Mouse (Mus musculus): Measurements from ENCODE around the gene Tmem243. TPM values are rescaled to one million over a fixed set of nuclear protein-coding genes. Genes with fewer than 3 reads are reported as not detected.
"Not testable (repeated sequence)": the region's sequence is repeated elsewhere in the genome, so short reads cannot be mapped to it uniquely, and the experiment has no call there.

The Tmem243 gene
- polyA plus RNA-seq, 1 experiment from 2014 or later, result 14.2 TPM

DNA sequence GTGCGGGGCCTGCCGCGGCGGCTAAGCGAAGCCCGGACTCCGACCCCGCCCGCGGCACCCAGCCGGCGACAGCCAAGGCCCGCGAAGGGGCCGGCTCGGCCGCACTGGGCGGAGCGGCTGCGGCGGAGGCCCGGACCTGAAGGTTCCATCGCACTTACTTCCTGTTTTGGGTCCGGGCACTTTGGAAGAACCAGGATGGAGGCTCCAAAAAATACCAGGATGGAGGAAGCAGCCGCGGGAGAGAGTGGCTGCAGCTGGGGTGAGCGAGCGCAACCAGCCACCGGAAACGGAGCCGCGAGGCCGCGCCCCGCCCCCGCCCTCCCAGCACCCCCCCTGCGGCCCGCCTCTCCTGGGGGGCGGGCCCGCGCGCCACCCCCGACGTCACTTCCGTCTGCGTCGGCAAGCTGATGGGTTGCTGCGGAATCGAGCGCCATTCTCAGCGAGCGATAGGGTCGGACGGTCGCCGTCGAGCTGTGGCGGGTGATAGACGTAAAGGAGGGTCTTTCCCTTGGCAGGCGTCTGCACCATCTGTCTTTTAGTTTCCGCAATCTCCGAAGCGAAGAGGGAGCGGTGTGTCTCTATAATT, 61.1 kb downstream of the Tmem243 start, which contains the start of gene Dmtf1:
Dmtf1 (minus strand) TSS at position 321 of the 586 bp plus-strand sequence.
- peak within 1 kb of the TSS; percentile 95 for H3K9ac ChIP-seq
- peaks cover 25% of the 10 kb centered on the region for H3K4me1 ChIP-seq (replicated peaks)
- H3K4me3 ChIP-seq, result peak within 1 kb of the TSS; percentile 94
- peak; percentile 96 for ATAC-seq (ENCODE audit: low FRiP score)
- peak within 1 kb of the TSS; percentile 100 for H3K27ac ChIP-seq
- H3K9me3 ChIP-seq, result no peaks in the 10 kb centered on the region
- H3K36me3 ChIP-seq, result no peaks in the 10 kb centered on the region
- under 1% methylated on average over 55 of the region's 64 CpGs for WGBS
- H3K27me3 ChIP-seq, result no peaks in the 10 kb centered on the region
- H3K4me2 ChIP-seq, result peak within 1 kb of the TSS; percentile 72

DNA sequence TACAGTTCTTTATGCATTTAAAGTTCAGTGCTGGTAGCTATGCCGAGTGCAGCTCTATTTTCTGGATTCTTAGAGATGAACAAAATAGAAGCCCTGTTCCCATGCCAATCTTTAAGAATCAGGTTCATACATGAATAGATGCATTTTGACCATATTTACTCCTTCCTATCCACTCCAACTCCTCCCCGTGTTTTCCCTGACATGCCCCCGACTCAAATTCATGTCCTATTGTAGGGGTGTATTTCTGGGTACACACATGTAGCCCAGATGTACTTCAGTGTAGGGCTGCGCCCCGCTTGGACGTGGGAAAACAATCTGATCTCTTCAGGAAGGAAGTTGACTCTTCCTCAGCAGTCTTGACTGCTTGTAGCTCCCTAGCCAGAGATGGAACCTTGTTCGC, 61.6 kb downstream of the Tmem243 start:
- Histone ChIP-seq H3K4me1 (replicated peaks) (peaks cover 23% of the 10 kb centered on the region), H3K27me3 (no peaks in the 10 kb centered on the region), H3K9me3 (no peaks in the 10 kb centered on the region), H3K9ac (peak overlapping the region; percentile 81), H3K4me2 (peak overlapping the region; percentile 72), H3K36me3 (no peaks in the 10 kb centered on the region), H3K27ac (peak overlapping the region; percentile 100), H3K4me3 (peak overlapping the region; percentile 94)
- peak; percentile 26 for ATAC-seq (ENCODE audit: low FRiP score)
- 20% methylated on average over 7 of the region's 7 CpGs for WGBS

DNA sequence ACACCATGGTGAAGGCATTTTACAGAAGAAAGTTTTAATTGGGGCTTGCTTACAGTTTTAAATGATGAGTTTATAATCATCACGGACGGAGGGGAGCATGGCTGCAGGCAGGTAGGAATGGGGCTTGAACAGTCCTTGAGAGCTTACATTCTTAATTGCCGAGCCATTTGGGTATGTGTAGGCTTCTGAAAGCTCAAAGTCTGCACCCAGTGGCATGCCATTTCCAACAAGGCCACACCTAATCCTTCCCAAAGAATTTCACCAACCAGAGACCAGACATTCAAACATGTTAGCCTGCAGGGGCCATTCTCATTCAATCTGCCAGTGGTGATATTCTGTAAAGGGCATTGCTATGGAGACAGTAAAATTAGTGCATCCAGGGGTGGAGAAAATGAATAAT, 62.9 kb downstream of the Tmem243 start:
- ATAC-seq (ENCODE audit: low FRiP score), result no peak
- peaks cover 18% of the 10 kb centered on the region for H3K4me1 ChIP-seq (replicated peaks)
- 93% methylated on average over 3 of the region's 3 CpGs for WGBS
- H3K4me3 ChIP-seq, result no peak overlapping the region
- no peaks in the 10 kb centered on the region for H3K27me3 ChIP-seq
- no peak overlapping the region for H3K27ac ChIP-seq
- no peak overlapping the region for H3K4me2 ChIP-seq
- no peaks in the 10 kb centered on the region for H3K9me3 ChIP-seq
- H3K9ac ChIP-seq, result no peak overlapping the region
- H3K36me3 ChIP-seq, result no peaks in the 10 kb centered on the region

DNA sequence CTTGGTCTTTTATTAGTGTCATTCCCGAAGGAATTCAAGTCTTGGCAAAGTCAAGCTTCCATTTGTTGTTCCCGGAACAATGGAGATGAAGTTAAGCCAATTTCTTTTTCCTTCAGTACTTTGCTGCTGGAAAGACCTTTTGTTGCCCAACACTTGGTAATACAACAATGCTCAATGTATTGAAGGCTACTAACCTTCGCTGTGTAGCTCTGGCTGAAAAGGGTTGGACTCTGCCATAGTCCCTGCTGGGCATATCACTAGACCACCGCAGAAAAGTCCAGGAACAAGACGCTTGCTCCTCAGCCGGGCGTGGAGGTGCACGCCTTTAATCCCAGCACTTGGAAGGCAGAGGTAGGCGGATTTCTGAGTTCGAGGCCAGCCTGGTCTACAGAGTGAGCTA, 64.7 kb downstream of the Tmem243 start:
- not testable (repeated sequence) for ATAC-seq (ENCODE audit: low FRiP score); H3K9ac ChIP-seq; H3K4me2 ChIP-seq; H3K4me3 ChIP-seq; H3K4me1 ChIP-seq (replicated peaks); H3K36me3 ChIP-seq; H3K9me3 ChIP-seq; H3K27ac ChIP-seq; H3K27me3 ChIP-seq
- 92% methylated on average over 10 of the region's 10 CpGs for WGBS

DNA sequence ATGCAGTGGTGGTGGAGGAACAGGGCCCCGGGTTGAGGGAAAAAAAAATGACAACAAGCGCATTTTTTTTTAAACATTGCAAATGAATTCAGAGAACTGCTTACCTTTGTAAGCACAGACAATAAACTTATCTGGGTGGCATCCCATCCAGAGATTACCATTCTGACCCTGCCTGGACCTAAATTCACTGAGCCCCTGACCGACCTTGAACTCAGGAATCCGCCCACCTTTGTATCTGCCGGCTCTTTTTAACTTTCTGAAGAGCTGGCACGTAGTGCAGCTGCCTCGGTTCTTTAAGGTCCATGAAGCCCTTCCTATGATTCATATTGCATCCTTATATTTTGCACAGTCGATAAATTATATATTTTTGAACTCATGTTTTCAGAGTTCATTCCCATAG, 65.9 kb downstream of the Tmem243 start:
- H3K27me3 ChIP-seq, result no peaks in the 10 kb centered on the region
- H3K4me3 ChIP-seq, result no peak overlapping the region
- no peaks in the 10 kb centered on the region for H3K36me3 ChIP-seq
- no peak for ATAC-seq (ENCODE audit: low FRiP score)
- H3K4me1 ChIP-seq (replicated peaks), result peaks cover 6% of the 10 kb centered on the region
- no peak overlapping the region for H3K4me2 ChIP-seq
- H3K27ac ChIP-seq, result no peak overlapping the region
- WGBS, result 82% methylated on average over 8 of the region's 8 CpGs
- no peak overlapping the region for H3K9ac ChIP-seq
- H3K9me3 ChIP-seq, result no peaks in the 10 kb centered on the region

DNA sequence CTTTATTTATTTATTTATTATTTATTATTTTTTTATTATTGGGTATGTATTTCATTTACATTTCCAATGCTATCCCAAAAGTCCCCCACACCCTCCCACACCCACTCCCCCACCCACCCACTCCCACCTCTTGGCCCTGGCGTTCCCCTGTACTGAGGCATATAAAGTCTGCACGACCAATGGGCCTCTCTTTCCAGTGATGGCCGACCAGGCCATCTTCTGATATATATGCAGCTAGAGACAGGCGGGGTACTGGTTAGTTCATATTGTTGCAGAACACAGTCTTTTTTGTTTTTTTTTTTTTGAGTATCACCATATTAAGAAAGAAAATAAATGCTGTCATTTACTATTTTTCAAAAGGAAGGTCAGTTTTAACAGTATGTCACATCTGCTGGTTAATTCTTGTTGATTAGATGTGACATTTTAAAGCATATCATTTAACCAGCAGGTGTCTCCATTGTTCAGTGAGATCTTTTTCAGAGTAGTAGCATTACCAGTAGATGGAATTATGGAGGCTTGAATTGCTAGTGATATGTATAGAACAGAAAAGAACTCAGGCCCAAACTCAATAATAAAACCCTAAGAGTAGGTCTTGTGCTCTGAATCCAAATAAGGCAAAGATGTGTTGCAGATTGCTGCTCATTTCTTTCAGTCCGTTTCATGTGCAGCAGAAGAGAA, 69.0 kb downstream of the Tmem243 start:
- ATAC-seq (ENCODE audit: low FRiP score), result peak; percentile 58; the same call in 1 of the 2 replicates
- H3K9me3 ChIP-seq; H3K27ac ChIP-seq; H3K9ac ChIP-seq; H3K27me3 ChIP-seq; H3K36me3 ChIP-seq; H3K4me2 ChIP-seq; H3K4me1 ChIP-seq (replicated peaks); H3K4me3 ChIP-seq: not testable (repeated sequence)
- whole genome bisulfite sequencing, result 82% methylated on average over 5 of the region's 5 CpGs

DNA sequence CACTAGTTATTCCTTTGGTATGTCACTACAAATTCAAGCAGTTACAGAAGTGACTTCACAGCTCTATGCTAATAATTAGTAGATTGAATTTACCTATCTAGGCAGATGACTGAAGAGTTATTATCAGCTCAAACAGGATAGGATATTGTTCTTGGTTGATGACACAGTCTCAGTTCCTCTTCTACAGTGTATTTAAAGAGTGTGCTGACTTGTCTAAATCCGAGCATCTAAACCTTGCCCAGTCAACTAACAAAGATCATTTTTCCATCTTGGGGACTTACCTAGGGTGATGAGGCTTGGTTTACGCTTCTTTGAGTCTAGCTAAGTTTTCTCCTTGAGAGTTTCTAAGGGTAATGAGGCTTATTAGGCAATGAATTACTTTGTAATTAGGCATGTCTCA, 72.8 kb downstream of the Tmem243 start:
- Histone ChIP-seq H3K9me3 (no peaks in the 10 kb centered on the region), H3K9ac (no peak overlapping the region), H3K27ac (no peak overlapping the region), H3K36me3 (no peaks in the 10 kb centered on the region), H3K4me1 (replicated peaks) (no peaks in the 10 kb centered on the region), H3K4me3 (no peak overlapping the region), H3K4me2 (no peak overlapping the region), H3K27me3 (no peaks in the 10 kb centered on the region)
- ATAC-seq (ENCODE audit: low FRiP score), result no peak
- WGBS, result 81% methylated on average over 2 of the region's 2 CpGs

DNA sequence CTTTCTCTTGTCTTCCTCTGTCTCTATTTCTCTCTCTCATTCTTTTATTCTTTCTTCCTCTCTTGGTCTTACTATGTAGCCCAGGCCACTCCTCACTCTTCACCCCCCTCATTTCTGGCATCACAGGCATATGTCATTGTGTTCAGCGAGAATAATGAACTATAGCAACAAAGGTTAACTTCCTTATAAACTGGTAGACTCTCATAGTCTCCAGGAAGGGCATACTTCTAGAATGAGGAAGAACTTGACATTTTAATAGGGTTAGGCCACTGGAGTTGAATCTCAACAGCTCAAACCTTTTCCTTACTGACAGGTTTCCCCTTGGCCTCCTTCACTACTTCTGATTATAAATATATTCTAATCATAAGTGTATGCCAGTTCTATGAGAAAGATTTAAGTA, 86.0 kb downstream of the Tmem243 start:
- ATAC-seq (ENCODE audit: low FRiP score), result no peak
- Histone ChIP-seq H3K4me1 (replicated peaks) (no peaks in the 10 kb centered on the region), H3K36me3 (no peaks in the 10 kb centered on the region), H3K9me3 (no peaks in the 10 kb centered on the region), H3K4me3 (no peak overlapping the region), H3K27me3 (no peaks in the 10 kb centered on the region), H3K4me2 (no peak overlapping the region), H3K9ac (no peak overlapping the region), H3K27ac (no peak overlapping the region)
- 72% methylated on average over 1 of the region's 1 CpGs for WGBS

Other genes starting within 250 kb of the Tmem243 start
- gene Abcb4, start 207.0 kb upstream of the Tmem243 start, polyA plus RNA-seq (2015; fragmentation: Nextera tagmentation; extraction: Ambion mirVana), result 0.74 and 0.95 TPM in 2 replicates
- 23.1 and 23.3 TPM in 2 replicates for gene Crot, start 103.3 kb upstream of the Tmem243 start, polyA plus RNA-seq (2015; fragmentation: Nextera tagmentation; extraction: Ambion mirVana)
- 64.8 and 65.7 TPM in 2 replicates for gene Dmtf1, start 61.1 kb downstream of the Tmem243 start, polyA plus RNA-seq (2015; fragmentation: Nextera tagmentation; extraction: Ambion mirVana)
- 17.9 and 20.1 TPM in 2 replicates for gene 9330182L06Rik, start 165.4 kb downstream of the Tmem243 start, polyA plus RNA-seq (2015; fragmentation: Nextera tagmentation; extraction: Ambion mirVana)

Data from hindbrain, embryonic 13.5 days (tissue).